Comparison of ENCODE assay signal across 7 mouse cellular contexts in the genomic region with DNA sequence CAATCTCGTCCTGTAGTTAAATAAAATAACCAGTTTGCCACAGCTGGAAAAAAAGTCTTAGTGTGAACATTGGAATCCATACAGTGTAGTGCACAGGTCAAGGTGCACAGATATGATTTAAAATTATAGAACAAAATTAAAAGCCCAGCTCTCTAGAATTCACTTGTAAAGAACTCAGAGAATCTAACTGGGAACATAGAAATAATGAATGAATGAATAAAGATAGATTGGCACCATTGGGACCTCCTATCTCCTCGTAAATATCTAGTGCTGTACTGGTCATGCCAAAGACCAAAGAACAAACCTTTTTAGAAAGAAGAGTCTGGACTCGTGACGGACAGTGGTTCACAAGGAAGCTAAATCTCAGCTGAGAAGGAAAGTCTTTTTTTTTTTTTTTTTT. TPM values are rescaled to one million over a fixed set of nuclear protein-coding genes. Genes with fewer than 3 reads are reported as not detected.
DNase-seq lines count a peak whose midpoint lies in the region; ATAC-seq and TF ChIP-seq lines count a peak whose summit lies in the region.

A gene (minus strand): TSS at position 101 of the 400 bp plus-strand sequence.

- DNase-seq in lung, postnatal 4 days, result no peak
- DNase-seq in limb, embryonic 14.5 days (ENCODE audit: low spot score), result no peak
- no peak for DNase-seq in right cerebral cortex, postnatal 10 days (ENCODE audit: low spot score in 2 of 2)
- no peak for DNase-seq in left cerebral cortex, postnatal 14 days (ENCODE audit: low spot score in 2 of 2)

- H3K4me2 ChIP-seq in lung, embryonic 16.5 days (ENCODE audit: low read depth, low read length), result peak within 1 kb of the TSS; percentile 83
- peak within 1 kb of the TSS; percentile 78 for H3K4me2 ChIP-seq in forebrain, embryonic 12.5 days
- peak within 1 kb of the TSS; percentile 56 for H3K4me2 ChIP-seq in limb, embryonic 14.5 days (replicated peaks; ENCODE audit: low read depth, low read length, severe bottlenecking)
- peak within 1 kb of the TSS; percentile 63 for H3K4me2 ChIP-seq in stomach, embryonic 14.5 days (replicated peaks; ENCODE audit: low read depth, low read length)

- intact Hi-C loops in left cerebral cortex, postnatal 14 days (cut with DNase I), result loop anchor here (2.0 kb wide), 1 partner anchor 27 kb away; a partner anchor contains a TSS

- no peak for TF ChIP-seq POLR2A in limb, embryonic 14.5 days (IDR thresholded peaks at IDR 0.05; ENCODE audit: borderline replicate concordance, extremely low read depth, insufficient read depth, insufficient read length)

- peak within 1 kb of the TSS; percentile 63 for H3K4me3 ChIP-seq in lung, embryonic 16.5 days (ENCODE audit: low read length)
- peak within 1 kb of the TSS; percentile 87 for H3K4me3 ChIP-seq in forebrain, embryonic 12.5 days (replicated peaks)
- peak within 1 kb of the TSS; percentile 82 for H3K4me3 ChIP-seq in limb, embryonic 14.5 days (replicated peaks; ENCODE audit: low read length)
- H3K4me3 ChIP-seq in stomach, embryonic 14.5 days (ENCODE audit: low read depth, low read length), result peak within 1 kb of the TSS; percentile 84

- peaks cover 13% of the 10 kb centered on the region for H3K4me1 ChIP-seq in lung, embryonic 16.5 days (replicated peaks; ENCODE audit: control insufficient read depth, insufficient read depth, low read length)
- H3K4me1 ChIP-seq in forebrain, embryonic 12.5 days, result peaks cover 12% of the 10 kb centered on the region
- H3K4me1 ChIP-seq in limb, embryonic 14.5 days (ENCODE audit: control insufficient read depth, insufficient read depth, low read length), result peaks cover 11% of the 10 kb centered on the region
- peaks cover 9% of the 10 kb centered on the region; the same call in 1 of the 2 replicates for H3K4me1 ChIP-seq in stomach, embryonic 14.5 days (ENCODE audit: control insufficient read depth, insufficient read depth, low read length)

- ATAC-seq in lung, embryonic 16.5 days (ENCODE audit: low read depth), result no peak
- ATAC-seq in forebrain, embryonic 12.5 days (ENCODE audit: low FRiP score), result no peak
- ATAC-seq in limb, embryonic 14.5 days (ENCODE audit: low FRiP score, low read depth), result no peak
- ATAC-seq in stomach, embryonic 14.5 days (ENCODE audit: insufficient number of reproducible peaks, insufficient read depth, low FRiP score, low read depth), result no peak

- 77% methylated on average over 4 of the region's 4 CpGs for WGBS in lung, embryonic 16.5 days
- WGBS in forebrain, embryonic 12.5 days, result 83% methylated on average over 4 of the region's 4 CpGs
- 76% methylated on average over 4 of the region's 4 CpGs for WGBS in limb, embryonic 14.5 days
- 75% methylated on average over 4 of the region's 4 CpGs for WGBS in stomach, embryonic 14.5 days

- H3K27ac ChIP-seq in lung, embryonic 16.5 days (ENCODE audit: low read length), result peak within 1 kb of the TSS; percentile 76
- H3K27ac ChIP-seq in forebrain, embryonic 12.5 days, result peak within 1 kb of the TSS; percentile 83
- H3K27ac ChIP-seq in limb, embryonic 14.5 days (replicated peaks; ENCODE audit: low read depth, low read length), result peak within 1 kb of the TSS; percentile 79
- H3K27ac ChIP-seq in stomach, embryonic 14.5 days (ENCODE audit: low read length), result peak within 1 kb of the TSS; percentile 91

- H3K36me3 ChIP-seq in lung, embryonic 16.5 days (ENCODE audit: control insufficient read depth, insufficient read depth, low read length), result no peaks in the 10 kb centered on the region
- H3K36me3 ChIP-seq in forebrain, embryonic 12.5 days (replicated peaks), result no peaks in the 10 kb centered on the region
- no peaks in the 10 kb centered on the region for H3K36me3 ChIP-seq in limb, embryonic 14.5 days (ENCODE audit: control insufficient read depth, insufficient read depth, low read length)
- H3K36me3 ChIP-seq in stomach, embryonic 14.5 days (ENCODE audit: control insufficient read depth, insufficient read depth, low read length), result no peaks in the 10 kb centered on the region

- H3K9ac ChIP-seq in lung, embryonic 16.5 days (ENCODE audit: low read length), result peak within 1 kb of the TSS; percentile 79
- H3K9ac ChIP-seq in forebrain, embryonic 12.5 days, result peak within 1 kb of the TSS; percentile 83
- H3K9ac ChIP-seq in limb, embryonic 14.5 days (ENCODE audit: low read depth, low read length, severe bottlenecking), result peak within 1 kb of the TSS; percentile 85
- peak within 1 kb of the TSS; percentile 80 for H3K9ac ChIP-seq in stomach, embryonic 14.5 days (replicated peaks; ENCODE audit: low read depth, low read length)

- H3K9me3 ChIP-seq in lung, embryonic 16.5 days (ENCODE audit: control insufficient read depth, low read length), result no peaks in the 10 kb centered on the region; the same call in 1 of the 2 replicates
- H3K9me3 ChIP-seq in forebrain, embryonic 12.5 days, result no peaks in the 10 kb centered on the region
- no peaks in the 10 kb centered on the region for H3K9me3 ChIP-seq in limb, embryonic 14.5 days (ENCODE audit: control insufficient read depth, low read length)
- H3K9me3 ChIP-seq in stomach, embryonic 14.5 days (ENCODE audit: control insufficient read depth, low read depth, low read length), result no peaks in the 10 kb centered on the region

- no peaks in the 10 kb centered on the region for H3K27me3 ChIP-seq in lung, embryonic 16.5 days (ENCODE audit: control insufficient read depth, insufficient read depth, low read depth, low read length)
- no peaks in the 10 kb centered on the region for H3K27me3 ChIP-seq in forebrain, embryonic 12.5 days
- no peaks in the 10 kb centered on the region for H3K27me3 ChIP-seq in limb, embryonic 14.5 days (ENCODE audit: control insufficient read depth, insufficient read depth, low read length)
- no peaks in the 10 kb centered on the region for H3K27me3 ChIP-seq in stomach, embryonic 14.5 days (ENCODE audit: control insufficient read depth, insufficient read depth, low read length)

RNA-seq across cellular contexts. Expression of the gene that starts here (rescaled TPM):
- polyA plus RNA-seq in lung, embryonic 16.5 days (2015; fragmentation: Nextera tagmentation; extraction: Ambion mirVana), result 13.8 and 14.5 TPM in 2 replicates
- polyA plus RNA-seq in forebrain, embryonic 12.5 days (2016; fragmentation: Nextera tagmentation; extraction: Ambion mirVana), result 15.7 and 16.6 TPM in 2 replicates
- 6.3 and 8.0 TPM in 2 replicates for polyA plus RNA-seq in limb, embryonic 14.5 days (2012; rRNA removed)
- polyA plus RNA-seq in limb, embryonic 14.5 days (2014; fragmentation: Nextera tagmentation; extraction: Ambion mirVana), result 12.9 and 16.1 TPM in 2 replicates
- 16.3 and 17.5 TPM in 2 replicates for polyA plus RNA-seq in stomach, embryonic 14.5 days (2014; fragmentation: Nextera tagmentation; extraction: Ambion mirVana)
- 1 to 10 TPM; 9.3 to 9.8 TPM for total RNA-seq in left cerebral cortex, postnatal 14 days (2021)
